Comparison of ENCODE assay signal across 10 mouse cellular contexts in the genomic region with DNA sequence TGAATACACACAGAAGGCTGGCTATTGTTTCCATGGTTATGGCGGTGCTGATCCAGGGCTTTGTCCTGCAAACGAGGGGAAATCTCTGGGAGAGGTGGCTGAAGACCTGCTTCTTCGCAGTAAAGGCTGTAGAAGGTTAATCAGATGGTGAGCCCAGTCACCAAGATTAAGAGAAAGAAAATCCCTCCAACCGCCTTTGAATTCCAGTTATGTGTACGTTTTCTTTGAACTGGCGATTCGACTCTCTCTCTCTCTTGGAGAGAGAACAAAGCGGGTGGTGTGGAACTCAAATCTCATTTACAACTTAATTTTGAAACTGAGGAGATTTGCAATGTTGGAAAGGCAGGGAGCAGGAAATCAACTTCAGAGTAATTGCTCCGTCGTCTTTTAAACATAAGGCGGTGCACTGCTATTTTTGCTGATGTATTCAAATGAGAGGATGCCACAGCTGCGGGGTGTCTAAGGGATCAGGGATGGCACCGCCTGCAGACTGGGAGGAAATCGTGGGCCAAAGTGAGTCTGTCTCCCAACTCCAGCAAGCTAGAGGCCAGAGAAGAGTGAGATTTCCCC.
A peak's percentile ranks its signal among the peaks of the same experiment; 100 is the strongest.
DNase-seq lines count a peak whose midpoint lies in the region; ATAC-seq and TF ChIP-seq lines count a peak whose summit lies in the region.
"Had no signal": no experiment of that assay in that cellular context is flagged by ENCODE, and none has a peak within 500 bp of the region (broad histone marks: within the 10 kb centered on the region; RNA-seq: fewer than 3 reads in every experiment).

No protein-coding gene starts in this region.

- no peak for TF ChIP-seq POLR2A in brain, embryonic 14.5 days (IDR thresholded peaks at IDR 0.05; ENCODE audit: borderline replicate concordance, extremely low read depth, insufficient read depth, insufficient read length, poor library complexity, severe bottlenecking)

- DNase-seq in heart, adult 11 months: peak; percentile 56
- DNase-seq in heart, postnatal 25 days (ENCODE audit: low spot score): no peak
- DNase-seq in brain, embryonic 14.5 days (ENCODE audit: low read depth): peak; percentile 83
- no peak for DNase-seq in midbrain, postnatal 0 days (ENCODE audit: low spot score)
- no peak for DNase-seq in heart, adult 18-20 months
- DNase-seq in thymus, postnatal 0 days (ENCODE audit: low spot score): no peak
- DNase-seq in gastrocnemius, adult 2 months: no peak

- no peak overlapping the region for H3K4me3 ChIP-seq in forebrain, embryonic 16.5 days (replicated peaks; ENCODE audit: low read length)
- H3K4me3 ChIP-seq in midbrain, postnatal 0 days (ENCODE audit: low read depth, low read length): no peak overlapping the region
- H3K4me3 ChIP-seq in gastrocnemius, adult 2 months: no peak overlapping the region
- H3K4me3 ChIP-seq: kidney, embryonic 15.5 days; limb, embryonic 13.5 days had no signal

- 0 out of 2 replicates have a peak overlapping the region, but pooled peaks have one; percentile 1 for H3K9ac ChIP-seq in forebrain, embryonic 16.5 days (replicated peaks; ENCODE audit: low read depth, low read length)
- H3K9ac ChIP-seq in midbrain, postnatal 0 days (replicated peaks; ENCODE audit: low read length, poor library complexity, severe bottlenecking): no peak overlapping the region
- H3K9ac ChIP-seq: kidney, embryonic 15.5 days; limb, embryonic 13.5 days had no signal

- no peaks in the 10 kb centered on the region for H3K27me3 ChIP-seq in forebrain, embryonic 16.5 days (replicated peaks; ENCODE audit: control insufficient read depth, insufficient read depth, low read length)
- H3K27me3 ChIP-seq in midbrain, postnatal 0 days (ENCODE audit: insufficient read depth, low read length): no peaks in the 10 kb centered on the region
- H3K27me3 ChIP-seq: kidney, embryonic 15.5 days; limb, embryonic 13.5 days had no signal

- WGBS in forebrain, embryonic 16.5 days: 3% methylated on average over 14 of the region's 14 CpGs
- WGBS in midbrain, postnatal 0 days: 5% methylated on average over 14 of the region's 14 CpGs

- peak overlapping the region; percentile 24 for H3K4me2 ChIP-seq in forebrain, embryonic 16.5 days (ENCODE audit: low read length)
- peak overlapping the region; percentile 8 for H3K4me2 ChIP-seq in midbrain, postnatal 0 days (ENCODE audit: low read depth, low read length, poor library complexity, severe bottlenecking)
- H3K4me2 ChIP-seq: kidney, embryonic 15.5 days; limb, embryonic 13.5 days had no signal

- peaks cover 21% of the 10 kb centered on the region for H3K4me1 ChIP-seq in forebrain, embryonic 16.5 days (replicated peaks; ENCODE audit: control insufficient read depth, insufficient read depth, low read length)
- no peaks in the 10 kb centered on the region; the same call in 1 of the 2 replicates for H3K4me1 ChIP-seq in midbrain, postnatal 0 days (ENCODE audit: insufficient read depth, low read length)
- H3K4me1 ChIP-seq: limb, embryonic 13.5 days had no signal

- H3K36me3 ChIP-seq in forebrain, embryonic 16.5 days (ENCODE audit: control insufficient read depth, insufficient read depth): no peaks in the 10 kb centered on the region
- no peaks in the 10 kb centered on the region for H3K36me3 ChIP-seq in midbrain, postnatal 0 days (ENCODE audit: insufficient read depth, low read length)
- H3K36me3 ChIP-seq: kidney, embryonic 15.5 days; limb, embryonic 13.5 days had no signal

- peak; percentile 77 for ATAC-seq in forebrain, embryonic 16.5 days
- peak; percentile 41; the same call in 1 of the 2 replicates for ATAC-seq in midbrain, postnatal 0 days (ENCODE audit: low FRiP score)

- TF ChIP-seq CTCF in brain, embryonic 14.5 days (IDR thresholded peaks at IDR 0.05; ENCODE audit: borderline replicate concordance, extremely low read depth, insufficient read depth, insufficient read length): no peak
- TF ChIP-seq CTCF in midbrain, postnatal 0 days (IDR thresholded peaks at IDR 0.05): no peak
- TF ChIP-seq CTCF in gastrocnemius, adult 2 months (IDR thresholded peaks at IDR 0.05): no peak

- intact Hi-C loops in heart, postnatal 25 days (cut with DNase I): no loop called here
- intact Hi-C loops in gastrocnemius, adult 2 months (cut with DNase I): no loop called here

- peaks cover 4% of the 10 kb centered on the region for H3K9me3 ChIP-seq in forebrain, embryonic 16.5 days (ENCODE audit: control insufficient read depth, low read length)
- no peaks in the 10 kb centered on the region for H3K9me3 ChIP-seq in midbrain, postnatal 0 days (ENCODE audit: low read length)
- H3K9me3 ChIP-seq: kidney, embryonic 15.5 days had no signal

- peak overlapping the region; percentile 76 for H3K27ac ChIP-seq in forebrain, embryonic 16.5 days (ENCODE audit: low read length)
- H3K27ac ChIP-seq in midbrain, postnatal 0 days (ENCODE audit: low read depth, low read length): no peak overlapping the region
- H3K27ac ChIP-seq in gastrocnemius, adult 2 months: no peak overlapping the region
- H3K27ac ChIP-seq: kidney, embryonic 15.5 days; limb, embryonic 13.5 days had no signal

Comparison
In these comparisons a context has a peak if more than half of its experiments do, and no peak if none do; other contexts are left out.
1. DNase-seq: peak in heart, adult 11 months (single experiment) and brain, embryonic 14.5 days (single experiment); none in heart, postnatal 25 days (single experiment), midbrain, postnatal 0 days (single experiment), heart, adult 18-20 months (0 of 2), thymus, postnatal 0 days (single experiment) and gastrocnemius, adult 2 months (single experiment).